Mouse (Mus musculus) hindbrain, embryonic 11.5 days (tissue): Measurements from ENCODE around the gene Golga7b. TPM values are rescaled to one million over a fixed set of nuclear protein-coding genes. Genes with fewer than 3 reads are reported as not detected.

ENCODE experiments used
- ATAC-seq: fragments of 200-750 bp; cut with Nextera tagmentation; 2 replicates; pipeline ENCODE4 v1.8.0; 2017; ENCODE audit warnings: mild to moderate bottlenecking, moderate TSS enrichment, moderate library complexity; ENCODE audit not compliant: low FRiP score
- DNase-seq: peaks from one replicate; pipeline ENCODE4 v3.0.0-alpha.2; 2015; ENCODE audit warnings: low spot score
- H3K27ac ChIP-seq: fragments of 300-500 bp; sonication (generic); 2 replicates; pipeline ENCODE4 v1.5.1; 2014; ENCODE audit warnings: mild to moderate bottlenecking, low read depth, low read length
- H3K27me3 ChIP-seq: fragments of 300-500 bp; sonication (generic); 2 replicates; pipeline ENCODE4 v1.6.1; 2014; ENCODE audit warnings: mild to moderate bottlenecking, low read length, moderate library complexity, mixed read lengths; ENCODE audit not compliant: control insufficient read depth, insufficient read depth
- H3K36me3 ChIP-seq: fragments of 300-500 bp; sonication (generic); 2 replicates; pipeline ENCODE4 v1.6.1; 2014; ENCODE audit warnings: mild to moderate bottlenecking, low read length, moderate library complexity, mixed read lengths; ENCODE audit not compliant: control insufficient read depth, insufficient read depth
- H3K4me1 ChIP-seq: fragments of 300-500 bp; sonication (generic); replicated peaks from 2 replicates; pipeline ENCODE4 v1.6.1; 2014; ENCODE audit warnings: low read length, mixed read lengths; ENCODE audit not compliant: control insufficient read depth, insufficient read depth
- H3K4me2 ChIP-seq: fragments of 300-500 bp; sonication (generic); replicated peaks from 2 replicates; pipeline ENCODE4 v1.6.1; 2014; ENCODE audit warnings: mild to moderate bottlenecking, low read depth, low read length
- H3K4me3 ChIP-seq: fragments of 300-500 bp; sonication (generic); 2 replicates; pipeline ENCODE4 v1.5.1; 2014; ENCODE audit warnings: low read depth, low read length
- H3K9ac ChIP-seq: fragments of 300-500 bp; sonication (generic); 2 replicates; pipeline ENCODE4 v1.6.1; 2014; ENCODE audit warnings: low read depth, low read length
- H3K9me3 ChIP-seq: fragments of 300-500 bp; sonication (generic); 2 replicates; pipeline ENCODE4 v1.6.1; 2016; ENCODE audit warnings: low read length; ENCODE audit not compliant: control insufficient read depth
- WGBS: fragments of 180-500 bp; shearing (Covaris S2); extraction: QIAGEN DNeasy Blood & Tissue Kit; methylation state at CpG from one replicate; pipeline ENCODE4 v1.1.7; 2014; 5-methylcytosine and 5-hydroxymethylcytosine counted together
- polyA plus RNA-seq: library from polyadenylated mRNA; unstranded; fragments of >200 nt; fragmentation: Nextera tagmentation; extraction: Ambion mirVana; gene quantifications from 2 replicates; pipeline ENCODE4 v1.2.1, GENCODE M21; 2014

Gene Golga7b
- 3.9 and 5.0 TPM in 2 replicates for polyA plus RNA-seq

- no peaks in the 10 kb centered on the region for H3K4me1 ChIP-seq
- no peak within 1 kb of the TSS for H3K9ac ChIP-seq
- ATAC-seq (no peak), DNase-seq (no peak)
- no peak within 1 kb of the TSS for H3K27ac ChIP-seq
- H3K4me2 ChIP-seq, result no peak within 1 kb of the TSS
- H3K4me3 ChIP-seq, result no peak within 1 kb of the TSS
- 74% methylated on average over 3 of the region's 3 CpGs for WGBS
- no peaks in the 10 kb centered on the region for H3K9me3 ChIP-seq
- no peaks in the 10 kb centered on the region for H3K27me3 ChIP-seq
- no peaks in the 10 kb centered on the region for H3K36me3 ChIP-seq
Measured at GRCm38 (mm10) chr19:42247519-42247918, at the start of gene Golga7b. TSS of gene Golga7b (plus strand) at chr19:42247574.

GRCm38 (mm10) chr19:42198026-42198425 lies 49.3 kb upstream of the Golga7b start:
- peaks cover 47% of the 10 kb centered on the region for H3K27me3 ChIP-seq
- H3K4me1 ChIP-seq, result peaks cover 6% of the 10 kb centered on the region

GRCm38 (mm10) chr19:42201696-42202381 lies 45.5 kb upstream of the Golga7b start, which contains the start of gene Sfrp5:
TSS of gene Sfrp5 (minus strand) at chr19:42202252.
- Histone ChIP-seq H3K4me3 (peak within 1 kb of the TSS; percentile 16), H3K27me3 (peaks cover 52% of the 10 kb centered on the region), H3K4me2 (peak within 1 kb of the TSS; percentile 34), H3K9ac (no peak within 1 kb of the TSS; the same call in 1 of the 2 replicates), H3K27ac (no peak within 1 kb of the TSS), H3K36me3 (no peaks in the 10 kb centered on the region), H3K4me1 (peaks cover 6% of the 10 kb centered on the region), H3K9me3 (no peaks in the 10 kb centered on the region)
- under 1% methylated on average over 59 of the region's 60 CpGs for WGBS
- 0 out of 2 replicates have a peak, but pooled peaks have one; percentile 25 for ATAC-seq
- peak; percentile 47 for DNase-seq

More at GRCm38 (mm10) chr19:42198026-42198425, 49.3 kb upstream of the Golga7b start:
- Histone ChIP-seq H3K9me3 (no peaks in the 10 kb centered on the region), H3K4me3 (no peak overlapping the region), H3K27ac (no peak overlapping the region), H3K9ac (no peak overlapping the region), H3K36me3 (no peaks in the 10 kb centered on the region), H3K4me2 (no peak overlapping the region)
- WGBS, result 51% methylated on average over 11 of the region's 11 CpGs
- ATAC-seq (no peak), DNase-seq (no peak)

DNA sequence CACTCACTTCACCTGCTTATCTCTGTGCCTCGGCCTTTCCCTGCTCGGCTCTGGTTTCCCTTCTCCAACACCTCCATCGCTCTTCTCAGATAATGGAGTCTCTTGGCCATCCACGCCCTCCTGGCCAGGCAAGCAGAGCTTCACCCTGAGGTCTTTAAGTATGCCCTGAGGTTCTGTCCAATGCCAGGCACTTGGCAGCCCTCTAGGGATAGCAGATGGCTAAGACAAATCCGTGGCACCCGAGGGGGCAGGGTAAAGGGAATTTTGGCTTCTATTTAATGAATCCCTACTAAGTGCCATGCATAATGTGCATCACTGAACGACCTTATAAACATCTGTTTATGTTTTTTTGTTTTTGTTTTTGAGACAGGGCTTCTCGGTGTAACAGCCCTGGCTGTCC lies 44.9 kb upstream of the Golga7b start:
- Histone ChIP-seq H3K27me3 (peaks cover 52% of the 10 kb centered on the region), H3K27ac (no peak overlapping the region), H3K4me2 (peak overlapping the region; percentile 34; the same call in 1 of the 2 replicates), H3K9me3 (no peaks in the 10 kb centered on the region), H3K4me3 (no peak overlapping the region), H3K36me3 (no peaks in the 10 kb centered on the region), H3K9ac (no peak overlapping the region), H3K4me1 (peaks cover 6% of the 10 kb centered on the region)
- DNase-seq (no peak), ATAC-seq (no peak)
- 44% methylated on average over 8 of the region's 8 CpGs for whole genome bisulfite sequencing

GRCm38 (mm10) chr19:42204306-42204705 lies 43.1 kb upstream of the Golga7b start:
- WGBS, result 82% methylated on average over 4 of the region's 4 CpGs
- H3K27me3 ChIP-seq, result peaks cover 42% of the 10 kb centered on the region
- no peak overlapping the region for H3K4me2 ChIP-seq
- H3K27ac ChIP-seq, result no peak overlapping the region
- H3K4me1 ChIP-seq, result peaks cover 6% of the 10 kb centered on the region
- no peak overlapping the region for H3K4me3 ChIP-seq
- H3K36me3 ChIP-seq, result no peaks in the 10 kb centered on the region
- H3K9ac ChIP-seq, result no peak overlapping the region
- no peak for DNase-seq
- no peaks in the 10 kb centered on the region for H3K9me3 ChIP-seq
- no peak for ATAC-seq

DNA sequence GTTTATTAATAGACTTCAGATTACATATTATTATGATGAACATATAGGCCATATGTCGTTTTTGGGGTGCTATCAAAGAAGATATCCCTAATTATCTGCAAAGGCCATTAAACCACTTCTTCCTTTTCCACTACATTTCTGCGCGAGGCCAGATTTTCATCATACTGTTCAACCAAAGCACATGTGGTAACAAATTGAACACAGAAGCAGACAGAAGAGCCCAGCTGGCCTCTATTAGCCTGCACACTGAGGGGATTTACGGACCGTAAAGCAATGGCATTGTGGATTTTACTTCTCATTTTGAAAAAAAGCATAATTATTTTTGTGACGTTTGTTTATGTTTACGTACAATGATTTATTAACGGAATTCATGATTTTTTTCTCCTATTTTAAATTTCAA lies 42.2 kb upstream of the Golga7b start:
- H3K27me3 ChIP-seq, result peaks cover 33% of the 10 kb centered on the region

DNA sequence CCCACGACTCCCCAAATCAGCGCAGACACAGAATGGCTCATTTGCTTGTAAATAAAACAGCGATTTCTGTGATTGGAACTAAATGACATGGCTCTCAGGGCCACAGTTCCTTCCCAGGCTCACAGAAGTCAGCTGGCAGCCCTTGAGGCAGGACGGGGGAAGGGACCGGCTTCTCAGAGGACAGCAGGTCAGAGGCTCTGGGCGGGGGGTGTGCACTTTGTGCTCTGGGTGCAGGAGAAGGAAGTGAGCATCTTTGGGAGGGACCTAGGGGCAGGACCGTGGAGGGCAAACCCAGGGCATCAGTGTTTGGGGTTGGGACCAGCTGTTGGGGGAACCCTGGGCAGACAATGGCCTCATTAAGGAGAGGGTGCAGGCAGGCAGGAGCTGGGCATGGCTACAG lies 37.9 kb upstream of the Golga7b start:
- Histone ChIP-seq H3K9me3 (no peaks in the 10 kb centered on the region), H3K9ac (no peak overlapping the region)

More for the DNA sequence above, 42.2 kb upstream of the Golga7b start:
- Histone ChIP-seq H3K4me1 (peaks cover 6% of the 10 kb centered on the region), H3K27ac (no peak overlapping the region), H3K4me3 (no peak overlapping the region), H3K36me3 (no peaks in the 10 kb centered on the region), H3K4me2 (no peak overlapping the region), H3K9me3 (no peaks in the 10 kb centered on the region), H3K9ac (no peak overlapping the region)
- WGBS, result 75% methylated on average over 8 of the region's 8 CpGs
- ATAC-seq (no peak), DNase-seq (no peak)

DNA sequence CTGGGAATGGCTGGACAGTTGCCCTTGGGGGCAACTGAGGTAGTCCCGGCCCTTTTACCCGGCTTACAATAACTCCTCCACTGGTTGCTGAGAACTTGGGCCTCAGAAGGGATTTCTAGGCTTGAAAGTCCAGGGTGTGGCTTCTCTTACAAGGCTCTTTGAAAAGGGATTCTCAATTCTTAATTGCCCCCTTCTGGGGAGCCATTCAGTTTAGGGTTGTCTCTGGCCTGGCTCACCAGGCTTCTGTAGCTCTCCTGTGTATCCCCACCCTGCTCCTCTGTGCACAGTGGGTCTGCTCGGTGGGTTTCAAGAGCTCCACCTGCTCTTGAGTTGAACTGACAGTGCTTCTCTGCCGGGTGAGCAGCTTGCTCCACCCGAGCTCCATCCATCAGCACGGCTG lies 37.4 kb upstream of the Golga7b start:
- Histone ChIP-seq H3K27me3 (no peaks in the 10 kb centered on the region), H3K9me3 (no peaks in the 10 kb centered on the region), H3K36me3 (no peaks in the 10 kb centered on the region), H3K4me1 (no peaks in the 10 kb centered on the region), H3K27ac (no peak overlapping the region), H3K4me2 (no peak overlapping the region), H3K4me3 (no peak overlapping the region), H3K9ac (no peak overlapping the region)
- DNase-seq (no peak), ATAC-seq (no peak)
- WGBS, result 60% methylated on average over 6 of the region's 6 CpGs

More for the DNA sequence above, 37.9 kb upstream of the Golga7b start:
- Histone ChIP-seq H3K4me1 (no peaks in the 10 kb centered on the region), H3K27ac (no peak overlapping the region), H3K4me2 (no peak overlapping the region), H3K36me3 (no peaks in the 10 kb centered on the region), H3K27me3 (no peaks in the 10 kb centered on the region), H3K4me3 (no peak overlapping the region)
- DNase-seq, result no peak
- no peak for ATAC-seq
- WGBS, result 54% methylated on average over 7 of the region's 7 CpGs

DNA sequence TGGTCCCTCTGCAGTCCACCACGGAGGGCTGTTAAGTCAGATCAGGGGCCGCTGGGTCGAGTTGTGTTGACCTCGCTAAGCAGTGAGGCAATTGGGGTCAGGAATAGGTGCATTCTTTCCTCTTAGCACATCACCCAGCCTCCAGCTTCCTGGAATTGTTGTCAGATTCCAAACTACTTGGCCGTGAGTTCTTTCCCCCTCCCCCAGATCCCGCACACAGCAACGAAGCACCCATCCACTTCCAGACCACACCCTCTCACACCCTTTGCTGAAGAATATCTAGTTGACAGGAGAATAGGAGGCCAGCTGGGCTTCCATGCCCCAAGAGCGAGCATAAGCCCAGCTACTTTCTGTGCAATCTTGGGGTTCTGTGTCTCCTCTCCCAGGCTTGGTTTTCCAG lies 35.4 kb upstream of the Golga7b start:
- Histone ChIP-seq H3K9me3 (no peaks in the 10 kb centered on the region), H3K9ac (no peak overlapping the region), H3K4me2 (no peak overlapping the region), H3K36me3 (no peaks in the 10 kb centered on the region), H3K4me1 (no peaks in the 10 kb centered on the region), H3K27me3 (no peaks in the 10 kb centered on the region), H3K4me3 (no peak overlapping the region), H3K27ac (no peak overlapping the region)
- no peak for DNase-seq
- no peak for ATAC-seq
- 23% methylated on average over 8 of the region's 8 CpGs for WGBS
